Mouse (Mus musculus) v-Abl transformed pro-B cells (cell line): ENCODE measurements at regions not wholly inside any gene's neighbourhood (a gene's known extent, or its start where the extent isn't known, plus 50 kb on each side); places are given as distances from the start of the nearest gene placed in this dataset.
"Not testable (repeated sequence)": the region's sequence is repeated elsewhere in the genome, so short reads cannot be mapped to it uniquely, and the experiment has no call there.

Source experiments
- in situ Hi-C, 2 experiments: fragments of 400-800 bp; cut with MboI; formaldehyde crosslinking; loops; one replicate each; pipeline ENCODE4 v1.15.1; 2025; ENCODE audit not compliant: unreplicated experiment in 2 of 2

GRCm38 (mm10) chr13:96327707-96328106, 60.4 kb upstream of the Poc5 start:
- in situ Hi-C loops, result no loop called here

- in situ Hi-C loops, result no loop called here
Observed at GRCm38 (mm10) chr13:96324636-96325035, 63.5 kb upstream of the Poc5 start.

GRCm38 (mm10) chr13:96317161-96317560, 70.9 kb upstream of the Poc5 start:
- in situ Hi-C loops, result not testable (repeated sequence)

GRCm38 (mm10) chr13:96313241-96313640, 74.9 kb upstream of the Poc5 start:
- in situ Hi-C loops, result no loop called here

- in situ Hi-C loops, result no loop called here
Observed at GRCm38 (mm10) chr13:96302495-96302894, 85.6 kb upstream of the Poc5 start.

- in situ Hi-C loops, result no loop called here
Observed at GRCm38 (mm10) chr13:96287797-96288196, 100.3 kb upstream of the Poc5 start.

- in situ Hi-C loops, result no loop called here
Observed at GRCm38 (mm10) chr13:96269946-96270345, 118.1 kb upstream of the Poc5 start.

- in situ Hi-C loops, result no loop called here
Observed at GRCm38 (mm10) chr13:96256001-96256400, 123.6 kb upstream of the Sv2c start.

GRCm38 (mm10) chr13:96254391-96254790, 122.0 kb upstream of the Sv2c start:
- in situ Hi-C loops, result no loop called here

GRCm38 (mm10) chr13:96220763-96221162, 88.4 kb upstream of the Sv2c start:
- in situ Hi-C loops, result no loop called here

GRCm38 (mm10) chr13:96215496-96215895, 83.1 kb upstream of the Sv2c start:
- in situ Hi-C loops, result no loop called here

GRCm38 (mm10) chr13:96215046-96215445, 82.7 kb upstream of the Sv2c start:
- in situ Hi-C loops, result no loop called here

GRCm38 (mm10) chr13:96206072-96206471, 73.7 kb upstream of the Sv2c start:
- in situ Hi-C loops, result no loop called here

GRCm38 (mm10) chr13:96188618-96189017, 56.2 kb upstream of the Sv2c start:
- in situ Hi-C loops, result loop anchor here in 1 of 2 experiments (25.0 kb wide), 1 partner anchor 399 kb away; no protein-coding TSS in a partner anchor
